Mouse (Mus musculus) small intestine, adult 2 months (tissue): Measurements from ENCODE around the gene Trpt1. TPM values are rescaled to one million over a fixed set of nuclear protein-coding genes. Genes with fewer than 3 reads are reported as not detected.
A peak's percentile ranks its signal among the peaks of the same experiment; 100 is the strongest.

Source experiments
- H3K27ac ChIP-seq: fragments of 200-500 bp; 2 replicates; pipeline ENCODE4 v1.5.1; 2012; ENCODE audit warnings: low read depth, low read length, control low read depth, inconsistent platforms; ENCODE audit not compliant: insufficient read depth
- H3K27me3 ChIP-seq: fragments of 200-500 bp; 2 replicates; pipeline ENCODE4 v1.6.1; 2012; ENCODE audit warnings: mild to moderate bottlenecking, moderate library complexity, low read length, inconsistent platforms; ENCODE audit not compliant: control insufficient read depth, insufficient read depth
- H3K36me3 ChIP-seq: fragments of 200-500 bp; 2 replicates; pipeline ENCODE4 v1.6.1; 2012; ENCODE audit warnings: mild to moderate bottlenecking, low read length, control low read depth, inconsistent platforms; ENCODE audit not compliant: control insufficient read depth, insufficient read depth
- H3K4me1 ChIP-seq: fragments of 200-500 bp; 2 replicates; pipeline ENCODE4 v1.6.1; 2012; ENCODE audit warnings: low read length, inconsistent platforms, mixed read lengths; ENCODE audit not compliant: control insufficient read depth, insufficient read depth, insufficient read length
- H3K4me3 ChIP-seq: fragments of 200-500 bp; 2 replicates; pipeline ENCODE4 v1.5.1; 2012; ENCODE audit warnings: low read depth, mild to moderate bottlenecking, control low read depth, inconsistent platforms, low read length, moderate library complexity
- CTCF ChIP-seq: fragments of 200-500 bp; IDR thresholded peaks from 2 replicates; pipeline ENCODE4 v1.5.1; 2012; ENCODE audit warnings: low read depth, mild to moderate bottlenecking, control low read depth, inconsistent platforms, low read length, moderate library complexity, mixed read lengths; ENCODE audit not compliant: insufficient replicate concordance, insufficient read length; ENCODE audit errors: extremely low read depth
- POLR2A ChIP-seq: fragments of 200-500 bp; IDR thresholded peaks from 2 replicates; pipeline ENCODE4 v1.6.1; 2012; ENCODE audit warnings: low read depth, mild to moderate bottlenecking, control low read depth, inconsistent platforms, low read length, moderate library complexity
- WGBS: fragments of 180-500 bp; shearing (Covaris S2); methylation state at CpG from one replicate; pipeline ENCODE4 v1.1.7; 2018; 5-methylcytosine and 5-hydroxymethylcytosine counted together
- polyA plus RNA-seq: library from polyadenylated mRNA; depleted of rRNA; stranded (reverse); fragments of >200 nt; gene quantifications from 2 replicates; pipeline ENCODE4 v1.2.3, GENCODE M21; 2012

Gene Trpt1
- polyA plus RNA-seq, 1 experiment, result 7.7 TPM

GRCm38 (mm10) chr19:7014481-7015135 lies 18.7 kb downstream of the Trpt1 start:
- no peak overlapping the region for H3K27ac ChIP-seq
- peaks cover 2% of the 10 kb centered on the region; the same call in 1 of the 2 replicates for H3K4me1 ChIP-seq
- H3K4me3 ChIP-seq, result no peak overlapping the region
- WGBS, result 90% methylated on average over 20 of the region's 20 CpGs
- no peaks in the 10 kb centered on the region for H3K36me3 ChIP-seq
- TF ChIP-seq POLR2A, result no peak
- TF ChIP-seq CTCF, result no peak
- H3K27me3 ChIP-seq, result no peaks in the 10 kb centered on the region

DNA sequence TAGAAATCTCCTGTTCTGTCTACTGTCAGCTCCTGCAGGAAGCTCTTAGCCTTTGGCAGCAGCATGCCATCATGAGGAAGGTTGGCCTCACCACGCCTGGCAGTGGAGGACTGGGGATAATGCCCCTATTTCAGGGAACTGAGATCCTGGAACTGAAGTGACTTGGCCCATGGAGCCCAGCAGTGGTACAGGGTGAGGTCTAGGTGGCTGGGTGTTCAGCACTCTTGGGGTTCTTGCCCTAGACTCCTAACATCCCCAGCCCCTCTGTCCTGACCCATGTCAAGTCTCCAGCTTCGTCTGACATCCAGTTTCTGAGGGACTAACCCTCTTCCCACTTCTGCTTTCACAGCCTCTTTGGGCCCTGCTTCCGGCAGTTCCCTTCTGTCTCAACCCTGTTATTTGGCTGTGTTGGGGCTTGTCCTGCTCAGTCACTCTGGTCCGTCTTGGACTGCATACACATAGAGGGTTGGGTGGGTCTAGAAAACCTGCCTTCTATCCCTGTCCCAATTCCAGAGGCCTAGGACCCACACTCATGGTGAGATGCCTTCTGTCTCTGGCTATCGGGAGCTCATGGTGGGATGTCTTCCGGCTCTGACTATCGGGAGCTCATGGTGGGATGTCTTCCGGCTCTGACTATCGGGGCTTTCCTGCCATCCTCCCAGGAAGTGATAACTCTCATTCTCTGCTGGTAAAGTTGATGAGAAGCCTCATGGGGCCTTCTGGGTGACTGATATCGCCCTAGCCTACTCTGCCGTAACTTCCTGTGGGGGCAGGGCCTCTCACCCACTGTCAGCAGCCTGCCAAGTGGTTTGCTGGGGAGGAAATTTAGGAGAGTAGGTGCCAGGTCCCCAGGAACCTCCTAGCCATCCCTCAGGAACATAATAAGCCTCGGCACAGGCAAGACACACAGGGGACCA lies 21.9 kb downstream of the Trpt1 start:
- Histone ChIP-seq H3K27me3 (no peaks in the 10 kb centered on the region), H3K4me3 (peak overlapping the region; percentile 44), H3K36me3 (peaks cover 25% of the 10 kb centered on the region), H3K27ac (peak overlapping the region; percentile 82), H3K4me1 (no peaks in the 10 kb centered on the region)
- TF ChIP-seq CTCF, result no peak
- TF ChIP-seq POLR2A, result no peak
- 74% methylated on average over 12 of the region's 12 CpGs for WGBS

- TF ChIP-seq POLR2A, result no peak
- TF ChIP-seq CTCF, result no peak
- Histone ChIP-seq H3K36me3 (peaks cover 32% of the 10 kb centered on the region), H3K27me3 (no peaks in the 10 kb centered on the region), H3K4me1 (no peaks in the 10 kb centered on the region), H3K27ac (peak overlapping the region; percentile 82), H3K4me3 (peak overlapping the region; percentile 52)
- WGBS, result 83% methylated on average over 11 of the region's 11 CpGs
These were observed 22.6 kb downstream of the Trpt1 start for GRCm38 (mm10) chr19:7018546-7018945.

DNA sequence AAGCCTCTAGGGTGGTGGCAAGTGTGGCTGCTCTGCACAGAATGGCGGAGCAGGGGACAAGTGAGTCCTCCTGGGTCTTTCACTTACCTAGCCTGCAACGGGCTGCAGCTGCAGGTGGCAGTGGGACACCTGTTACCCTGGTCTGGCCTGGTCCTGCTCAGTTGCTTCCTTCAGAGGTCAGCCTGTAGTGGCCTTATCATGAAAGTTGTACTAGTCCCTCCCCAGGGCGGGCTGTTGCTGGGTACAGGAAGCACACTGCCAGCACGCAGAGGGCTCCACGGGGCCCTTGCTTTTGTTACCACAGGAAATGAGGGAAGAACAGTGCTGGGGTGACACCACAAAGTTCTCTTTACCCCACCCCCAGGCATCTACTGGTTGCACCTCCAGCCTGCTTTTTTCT lies 23.3 kb downstream of the Trpt1 start, which contains the start of gene Fermt3:
Gene Fermt3 (minus strand): TSS at position 279 of the 400 bp plus-strand sequence.
- H3K4me3 ChIP-seq, result peak within 1 kb of the TSS; percentile 55
- TF ChIP-seq CTCF, result no peak
- TF ChIP-seq POLR2A, result no peak
- peak within 1 kb of the TSS; percentile 82 for H3K27ac ChIP-seq
- H3K4me1 ChIP-seq, result no peaks in the 10 kb centered on the region
- 55% methylated on average over 5 of the region's 5 CpGs for WGBS
- no peaks in the 10 kb centered on the region for H3K27me3 ChIP-seq
- peaks cover 36% of the 10 kb centered on the region for H3K36me3 ChIP-seq

- Histone ChIP-seq H3K27ac (peak overlapping the region; percentile 56; the same call in 1 of the 2 replicates), H3K4me3 (no peak overlapping the region), H3K27me3 (no peaks in the 10 kb centered on the region), H3K4me1 (no peaks in the 10 kb centered on the region), H3K36me3 (peaks cover 44% of the 10 kb centered on the region)
- WGBS, result 35% methylated on average over 3 of the region's 3 CpGs
- TF ChIP-seq POLR2A (no peak), CTCF (peak; percentile 61; the same call in 1 of the 2 replicates)
These were observed 24.3 kb downstream of the Trpt1 start for GRCm38 (mm10) chr19:7020224-7020641.

DNA sequence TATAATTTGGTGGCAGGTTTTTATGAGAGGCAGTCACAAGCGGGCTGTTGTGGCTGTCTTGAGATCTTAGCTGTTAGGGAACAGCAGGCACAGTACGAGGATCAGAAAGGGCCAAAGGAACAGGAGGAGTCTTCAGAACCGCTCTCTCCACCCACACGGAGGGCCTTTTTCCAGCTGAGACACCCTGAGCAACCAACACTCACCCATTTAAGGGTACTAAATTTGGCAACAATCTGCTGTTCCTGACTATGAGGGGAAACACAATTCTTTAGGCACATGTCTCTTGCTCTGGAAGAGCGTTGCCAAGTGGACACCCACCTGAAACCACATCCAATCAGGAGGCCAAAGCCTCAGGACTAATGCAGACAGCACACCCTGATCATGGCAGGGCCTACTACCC lies 33.6 kb downstream of the Trpt1 start:
- 96% methylated on average over 5 of the region's 5 CpGs for WGBS
- TF ChIP-seq CTCF (no peak), POLR2A (no peak)
- Histone ChIP-seq H3K4me3 (no peak overlapping the region), H3K27me3 (no peaks in the 10 kb centered on the region), H3K36me3 (peaks cover 77% of the 10 kb centered on the region), H3K27ac (no peak overlapping the region), H3K4me1 (no peaks in the 10 kb centered on the region)

- WGBS, result 92% methylated on average over 5 of the region's 5 CpGs
- Histone ChIP-seq H3K4me1 (no peaks in the 10 kb centered on the region; the same call in 1 of the 2 replicates), H3K4me3 (no peak overlapping the region), H3K27ac (no peak overlapping the region), H3K27me3 (no peaks in the 10 kb centered on the region), H3K36me3 (peaks cover 49% of the 10 kb centered on the region)
- TF ChIP-seq POLR2A (no peak), CTCF (no peak)
These were observed 38.1 kb downstream of the Trpt1 start for GRCm38 (mm10) chr19:7034006-7034405.
